Mouse (Mus musculus) lung, embryonic 15.5 days (tissue): Measurements from ENCODE around the gene Cadm4. TPM values are rescaled to one million over a fixed set of nuclear protein-coding genes. Genes with fewer than 3 reads are reported as not detected.

Experiments used
- ATAC-seq: fragments of 200-750 bp; cut with Nextera tagmentation; 2 replicates; pipeline ENCODE4 v1.8.0; 2017; ENCODE audit warnings: moderate number of reproducible peaks, borderline replicate concordance; ENCODE audit not compliant: low FRiP score, low TSS enrichment; ENCODE audit errors: extremely low read depth
- H3K27ac ChIP-seq: fragments of 300-500 bp; sonication (generic); 2 replicates; pipeline ENCODE4 v1.5.1; 2015; ENCODE audit warnings: moderate library complexity, mild to moderate bottlenecking, inconsistent platforms
- H3K27me3 ChIP-seq: fragments of 300-500 bp; sonication (generic); 2 replicates; pipeline ENCODE4 v1.6.1; 2015; ENCODE audit warnings: inconsistent platforms
- H3K36me3 ChIP-seq: fragments of 300-500 bp; sonication (generic); 2 replicates; pipeline ENCODE4 v1.6.1; 2015; ENCODE audit warnings: inconsistent platforms
- H3K4me1 ChIP-seq: fragments of 300-500 bp; sonication (generic); 2 replicates; pipeline ENCODE4 v1.6.1; 2015; ENCODE audit warnings: inconsistent platforms
- H3K4me2 ChIP-seq: fragments of 300-500 bp; sonication (generic); 2 replicates; pipeline ENCODE4 v1.6.1; 2015; ENCODE audit warnings: inconsistent platforms, mild to moderate bottlenecking, moderate library complexity
- H3K4me3 ChIP-seq: fragments of 300-500 bp; sonication (generic); 2 replicates; pipeline ENCODE4 v1.5.1; 2015; ENCODE audit warnings: mild to moderate bottlenecking, inconsistent platforms
- H3K9ac ChIP-seq: fragments of 300-500 bp; sonication (generic); 2 replicates; pipeline ENCODE4 v1.6.1; 2015; ENCODE audit warnings: inconsistent platforms
- H3K9me3 ChIP-seq: fragments of 300-500 bp; sonication (generic); 2 replicates; pipeline ENCODE4 v1.6.1; 2016; ENCODE audit warnings: inconsistent platforms
- WGBS: fragments of 180-500 bp; shearing (Covaris S2); methylation state at CpG from one replicate; pipeline ENCODE4 v1.1.7; 2015; 5-methylcytosine and 5-hydroxymethylcytosine counted together
- polyA plus RNA-seq: library from polyadenylated mRNA; unstranded; fragments of >200 nt; fragmentation: Nextera tagmentation; extraction: Ambion mirVana; gene quantifications from 2 replicates; pipeline ENCODE4 v1.2.1, GENCODE M21; 2015

Cadm4 gene
- polyA plus RNA-seq, 1 experiment from 2014 or later = 3.5 TPM

DNA sequence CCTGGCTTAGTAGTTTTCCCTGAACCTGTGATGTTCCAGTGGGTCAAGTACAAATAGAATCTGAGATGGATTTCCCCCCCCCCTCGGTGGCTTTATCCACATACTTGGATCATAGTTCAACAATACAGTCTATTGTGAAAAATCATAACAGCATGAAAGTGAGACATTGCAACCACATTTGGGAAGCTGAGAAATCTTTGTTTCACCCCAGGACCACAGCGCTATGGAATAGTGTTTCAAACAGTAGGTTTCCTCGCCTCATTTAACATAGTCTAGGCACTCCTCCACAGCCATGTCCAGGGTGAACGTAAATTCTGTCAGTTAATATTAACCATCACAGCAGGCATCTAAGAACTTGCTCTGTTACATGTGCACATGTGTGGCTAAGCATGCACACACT lies 55.3 kb downstream of the Cadm4 start:
- H3K4me1 ChIP-seq = peaks cover 4% of the 10 kb centered on the region
- peaks cover 28% of the 10 kb centered on the region for H3K36me3 ChIP-seq
- no peak overlapping the region for H3K27ac ChIP-seq
- 73% methylated on average over 4 of the region's 4 CpGs for WGBS
- no peaks in the 10 kb centered on the region for H3K27me3 ChIP-seq
- no peaks in the 10 kb centered on the region for H3K9me3 ChIP-seq
- no peak overlapping the region for H3K9ac ChIP-seq
- no peak for ATAC-seq
- H3K4me3 ChIP-seq = no peak overlapping the region
- no peak overlapping the region for H3K4me2 ChIP-seq

DNA sequence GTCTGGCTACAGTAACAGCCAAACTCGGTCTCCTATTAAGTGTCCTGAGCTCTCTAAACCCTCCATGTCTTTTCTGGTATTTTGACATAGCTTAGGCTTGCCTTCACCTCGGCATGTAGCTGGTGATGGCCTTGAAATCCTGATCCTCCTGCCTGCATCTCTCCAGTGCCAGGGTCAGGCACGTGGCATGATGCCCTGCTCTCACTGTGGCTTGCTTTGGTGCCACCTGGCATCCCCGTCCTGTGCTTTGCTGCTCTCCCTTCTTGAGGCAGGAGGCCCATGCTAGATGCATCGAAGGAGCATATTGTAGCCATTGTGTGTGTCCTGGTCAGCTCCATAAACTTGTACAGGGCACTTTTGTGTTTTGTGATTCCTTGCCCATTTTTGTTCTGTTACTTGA lies 55.8 kb downstream of the Cadm4 start:
- H3K27me3 ChIP-seq = no peaks in the 10 kb centered on the region
- H3K4me2 ChIP-seq = no peak overlapping the region
- peaks cover 28% of the 10 kb centered on the region for H3K36me3 ChIP-seq
- H3K9ac ChIP-seq = no peak overlapping the region
- WGBS = 77% methylated on average over 5 of the region's 5 CpGs
- H3K9me3 ChIP-seq = no peaks in the 10 kb centered on the region
- H3K27ac ChIP-seq = no peak overlapping the region
- no peak for ATAC-seq
- no peaks in the 10 kb centered on the region for H3K4me1 ChIP-seq
- H3K4me3 ChIP-seq = no peak overlapping the region

DNA sequence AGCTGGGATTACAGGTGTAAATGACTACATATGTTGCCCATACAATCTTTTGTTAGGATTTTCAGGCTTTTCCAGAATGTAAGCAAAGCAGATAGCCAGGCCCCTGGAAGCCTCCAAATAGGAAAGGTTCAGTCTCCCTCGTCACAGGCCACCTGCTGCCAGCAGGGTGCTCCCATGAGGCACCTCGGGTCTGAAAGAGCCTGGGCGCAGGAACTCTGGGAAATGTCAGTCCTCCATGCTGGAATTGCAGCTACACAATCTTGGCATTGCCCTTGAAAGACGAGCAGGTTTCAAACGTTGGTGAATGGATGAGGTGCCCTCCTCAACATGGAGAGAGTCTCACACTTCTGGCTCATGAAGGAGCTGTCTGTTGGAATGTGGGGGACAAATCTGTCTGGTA lies 56.3 kb downstream of the Cadm4 start:
- Histone ChIP-seq H3K4me3 (no peak overlapping the region), H3K27me3 (no peaks in the 10 kb centered on the region), H3K9me3 (no peaks in the 10 kb centered on the region), H3K9ac (no peak overlapping the region), H3K4me1 (no peaks in the 10 kb centered on the region), H3K27ac (no peak overlapping the region), H3K36me3 (peaks cover 26% of the 10 kb centered on the region), H3K4me2 (no peak overlapping the region)
- WGBS = 36% methylated on average over 5 of the region's 5 CpGs
- no peak for ATAC-seq

DNA sequence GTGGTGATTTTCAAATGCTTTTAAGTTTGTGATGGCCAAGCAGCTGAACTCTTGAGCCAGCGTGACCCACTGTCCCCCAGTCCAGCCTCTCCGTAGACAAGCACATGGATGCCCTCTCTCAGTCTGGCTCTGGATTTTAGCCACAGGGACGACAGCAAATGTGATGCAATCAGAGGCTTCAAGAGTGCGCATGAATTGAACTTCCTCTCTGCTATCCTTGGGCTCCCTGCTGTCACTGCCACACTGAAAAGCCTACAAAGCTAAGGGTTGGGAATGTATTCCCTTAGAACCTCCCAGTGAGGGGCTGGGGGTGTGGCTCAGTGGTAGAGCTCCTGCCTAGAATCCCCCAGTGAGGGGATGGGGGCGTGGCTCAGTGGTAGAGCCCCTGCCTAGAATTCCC lies 56.9 kb downstream of the Cadm4 start:
- H3K9me3 ChIP-seq = no peaks in the 10 kb centered on the region
- H3K36me3 ChIP-seq = peaks cover 21% of the 10 kb centered on the region
- H3K27ac ChIP-seq = no peak overlapping the region
- H3K4me3 ChIP-seq = no peak overlapping the region
- no peak for ATAC-seq
- 78% methylated on average over 5 of the region's 5 CpGs for WGBS
- H3K27me3 ChIP-seq = no peaks in the 10 kb centered on the region
- no peaks in the 10 kb centered on the region for H3K4me1 ChIP-seq
- no peak overlapping the region for H3K4me2 ChIP-seq
- no peak overlapping the region for H3K9ac ChIP-seq

DNA sequence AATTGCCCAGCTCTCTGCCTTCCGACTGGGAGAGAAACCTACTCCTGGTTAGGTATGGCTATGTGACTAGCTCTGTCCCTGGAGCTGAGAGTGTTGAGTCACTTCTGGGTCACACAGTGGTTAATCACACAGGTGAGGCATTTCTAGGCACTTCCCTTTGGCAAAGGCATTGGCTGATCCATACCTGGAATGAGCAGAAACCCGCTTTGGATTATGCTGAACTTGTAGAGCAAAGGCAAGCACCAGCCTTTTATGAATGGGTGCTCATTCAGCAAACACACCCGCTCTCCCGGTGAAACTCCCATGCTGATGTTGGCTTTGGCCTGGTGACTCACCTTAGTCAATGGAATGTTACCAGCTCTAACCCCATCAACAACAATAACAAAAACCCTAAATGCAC lies 57.9 kb downstream of the Cadm4 start:
- Histone ChIP-seq H3K4me1 (no peaks in the 10 kb centered on the region), H3K36me3 (peaks cover 11% of the 10 kb centered on the region), H3K4me3 (no peak overlapping the region), H3K27me3 (no peaks in the 10 kb centered on the region), H3K9ac (no peak overlapping the region), H3K27ac (no peak overlapping the region), H3K4me2 (no peak overlapping the region), H3K9me3 (no peaks in the 10 kb centered on the region)
- 89% methylated on average over 4 of the region's 4 CpGs for WGBS
- no peak for ATAC-seq

DNA sequence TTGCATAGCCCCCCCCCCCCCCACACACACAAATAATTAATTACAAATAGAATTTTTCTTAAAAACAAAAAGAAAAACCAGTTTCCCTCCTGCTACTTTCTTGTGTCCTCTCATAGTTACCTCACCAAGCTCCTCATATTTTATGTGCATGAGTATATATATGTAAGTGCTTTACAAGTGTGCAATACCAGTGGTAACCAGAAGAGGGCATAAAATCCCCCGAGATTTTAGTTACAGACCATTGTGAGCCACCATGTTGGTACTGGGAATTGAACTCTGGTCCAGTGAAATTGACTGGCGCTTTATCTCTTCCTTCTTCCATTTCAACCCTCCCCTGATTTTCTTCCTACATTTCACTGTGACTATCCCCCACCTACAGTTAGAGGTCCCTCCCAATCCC lies 62.7 kb downstream of the Cadm4 start:
- H3K4me2 ChIP-seq = no peak overlapping the region
- H3K27ac ChIP-seq = no peak overlapping the region
- ATAC-seq = no peak
- no peaks in the 10 kb centered on the region for H3K27me3 ChIP-seq
- no peak overlapping the region for H3K4me3 ChIP-seq
- H3K9ac ChIP-seq = no peak overlapping the region
- 76% methylated on average over 2 of the region's 2 CpGs for WGBS
- peaks cover 11% of the 10 kb centered on the region for H3K36me3 ChIP-seq
- H3K4me1 ChIP-seq = peaks cover 18% of the 10 kb centered on the region
- H3K9me3 ChIP-seq = no peaks in the 10 kb centered on the region

DNA sequence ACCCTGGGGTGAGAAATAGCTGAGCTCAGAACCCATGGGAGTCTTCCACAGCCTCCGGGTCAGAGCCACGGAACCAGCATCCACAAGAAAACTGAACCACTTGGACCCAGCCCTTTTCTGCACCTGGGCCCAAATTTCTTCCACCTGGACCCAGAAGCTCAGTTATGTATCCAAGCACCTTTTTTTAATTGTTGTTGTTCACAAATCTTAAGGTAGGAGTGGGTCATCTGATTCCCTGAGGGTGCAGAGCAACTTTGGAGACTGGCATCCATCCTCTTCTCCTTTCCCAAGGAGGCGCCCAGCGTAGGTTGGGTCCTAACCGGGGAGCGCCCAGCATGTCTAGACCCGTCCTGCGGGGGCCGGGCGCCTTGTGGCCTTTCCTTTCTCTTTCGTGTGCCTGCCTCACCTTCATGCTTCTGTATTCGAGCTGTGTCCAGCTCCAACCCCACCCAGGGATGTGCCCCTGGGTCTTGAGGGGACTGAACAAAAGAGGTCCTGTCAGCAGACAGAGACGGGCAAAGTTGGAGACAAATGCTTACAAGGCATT lies 64.3 kb downstream of the Cadm4 start, which contains the start of the genes Pinlyp and Xrcc1:
Gene Pinlyp (minus strand): TSS at position 51 of the 547 bp plus-strand sequence.
Gene Xrcc1 (plus strand): TSS at position 222 of the 547 bp plus-strand sequence.
- WGBS = 32% methylated on average over 13 of the region's 13 CpGs
- no peak for ATAC-seq
- Histone ChIP-seq H3K4me1 (peaks cover 18% of the 10 kb centered on the region), H3K36me3 (peaks cover 24% of the 10 kb centered on the region), H3K9ac (peak within 1 kb of the TSS; percentile 67), H3K9me3 (no peaks in the 10 kb centered on the region), H3K27me3 (no peaks in the 10 kb centered on the region), H3K4me2 (peak within 1 kb of the TSS; percentile 60), H3K27ac (peak within 1 kb of the TSS; percentile 75), H3K4me3 (peak within 1 kb of the TSS; percentile 75)

DNA sequence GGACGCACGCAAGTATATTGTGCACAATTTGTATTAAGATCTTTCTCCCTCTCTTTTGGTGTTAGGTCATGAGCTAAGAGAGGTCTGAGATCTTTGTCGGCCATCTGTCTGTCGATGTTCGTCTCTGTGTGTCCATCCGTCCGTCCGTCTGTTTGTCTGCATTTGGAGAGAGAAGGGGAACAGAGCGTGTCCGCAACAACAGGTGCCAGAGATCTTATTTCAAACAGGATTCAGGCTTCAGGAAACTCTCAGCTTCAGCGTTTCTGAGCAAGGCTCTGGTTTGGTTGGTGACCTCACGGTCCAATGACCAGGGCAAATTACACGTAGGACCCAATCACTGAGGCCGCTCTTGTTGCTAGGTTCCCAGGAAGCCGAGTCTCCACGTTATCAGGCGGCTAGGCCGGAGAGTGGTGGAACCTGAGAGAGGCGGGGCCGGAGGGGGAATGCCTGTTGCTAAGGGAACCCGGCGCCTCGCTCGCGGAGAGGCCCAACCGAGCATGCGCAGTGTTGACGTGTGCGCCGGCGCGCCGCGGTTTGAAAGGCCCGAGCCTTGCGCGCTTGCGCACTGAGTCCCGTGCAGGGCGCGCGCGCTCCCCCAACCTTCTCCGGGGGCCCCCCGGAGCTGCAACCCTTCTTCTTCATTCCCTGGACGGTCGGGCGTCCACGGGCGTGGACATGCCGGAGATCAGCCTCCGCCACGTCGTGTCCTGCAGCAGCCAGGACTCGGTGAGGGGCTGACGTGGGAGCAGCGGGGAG lies 65.0 kb downstream of the Cadm4 start:
- Histone ChIP-seq H3K4me3 (peak overlapping the region; percentile 75), H3K27ac (peak overlapping the region; percentile 75), H3K27me3 (no peaks in the 10 kb centered on the region), H3K9me3 (no peaks in the 10 kb centered on the region), H3K4me1 (peaks cover 18% of the 10 kb centered on the region), H3K4me2 (peak overlapping the region; percentile 60), H3K9ac (peak overlapping the region; percentile 67), H3K36me3 (peaks cover 24% of the 10 kb centered on the region)
- ATAC-seq = peak; percentile 99
- WGBS = 3% methylated on average over 57 of the region's 57 CpGs

DNA sequence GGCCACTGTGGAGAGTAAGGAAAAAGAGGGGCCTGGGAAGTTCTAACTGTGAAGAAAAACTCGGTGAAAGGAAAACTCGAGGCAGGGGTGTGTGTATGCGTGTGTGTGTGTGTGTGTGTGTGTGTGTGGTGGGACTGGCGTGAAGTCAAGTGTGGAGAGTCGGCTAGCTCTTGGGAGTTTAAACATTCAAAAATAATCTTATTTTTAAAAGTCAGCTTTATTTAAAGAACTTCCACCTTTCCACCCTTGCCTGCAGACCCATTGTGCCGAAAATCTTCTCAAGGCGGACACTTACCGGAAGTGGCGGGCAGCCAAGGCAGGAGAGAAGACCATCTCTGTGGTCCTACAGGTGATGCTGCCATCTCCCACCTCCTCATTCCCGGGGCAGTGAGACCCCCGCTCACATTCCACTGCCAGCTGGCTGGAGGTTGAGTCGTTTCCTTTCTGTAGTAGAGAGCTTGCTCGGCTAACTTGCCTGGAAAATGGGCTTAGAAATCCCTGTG lies 65.8 kb downstream of the Cadm4 start:
- 12% methylated on average over 13 of the region's 13 CpGs for WGBS
- peak overlapping the region; percentile 47; the same call in 1 of the 2 replicates for H3K27ac ChIP-seq
- no peak for ATAC-seq

DNA sequence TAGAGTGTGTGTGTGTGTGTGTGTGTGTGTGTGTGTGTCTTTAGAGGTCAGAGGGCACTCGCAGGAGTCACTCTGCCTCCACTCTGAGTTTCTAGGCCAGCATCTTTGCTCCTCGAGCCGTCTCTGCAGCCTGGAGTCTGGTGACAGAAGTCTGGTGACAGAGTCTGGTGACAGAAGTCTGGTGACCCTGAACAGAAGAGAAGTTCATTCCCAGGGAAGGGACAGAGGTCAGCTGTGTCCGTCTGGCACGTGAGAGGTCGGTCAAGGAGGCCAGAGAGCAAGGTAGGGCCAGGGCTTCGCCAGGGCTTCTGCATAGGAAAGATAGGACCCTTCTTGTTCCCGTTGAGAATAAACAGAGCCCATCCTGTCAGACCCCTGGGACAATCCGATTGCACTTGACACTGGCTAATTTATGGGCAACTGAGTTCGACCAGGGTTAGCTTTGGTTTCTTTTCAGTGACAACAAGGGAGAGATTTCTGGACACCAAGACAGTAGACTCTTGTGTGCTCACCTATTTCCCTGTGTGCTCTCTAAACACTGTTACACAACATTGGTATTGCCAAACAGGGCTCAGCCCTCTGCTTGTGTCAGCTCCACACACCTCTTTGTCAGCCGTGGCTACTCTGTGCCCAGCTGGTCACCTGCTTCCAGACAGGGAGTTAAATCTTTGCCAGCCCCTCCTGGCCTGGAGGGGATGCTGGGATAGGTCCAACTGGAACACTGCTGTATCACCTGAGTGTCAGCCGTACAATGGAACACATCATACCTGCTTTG lies 70.3 kb downstream of the Cadm4 start:
- Histone ChIP-seq H3K9ac (no peak overlapping the region), H3K4me2 (no peak overlapping the region), H3K27me3 (no peaks in the 10 kb centered on the region), H3K4me3 (no peak overlapping the region), H3K9me3 (no peaks in the 10 kb centered on the region), H3K4me1 (peaks cover 8% of the 10 kb centered on the region), H3K36me3 (peaks cover 58% of the 10 kb centered on the region), H3K27ac (no peak overlapping the region)
- ATAC-seq = no peak
- WGBS = 85% methylated on average over 12 of the region's 12 CpGs

More for the DNA sequence above, 65.8 kb downstream of the Cadm4 start:
- no peaks in the 10 kb centered on the region for H3K9me3 ChIP-seq
- peak overlapping the region; percentile 75 for H3K4me3 ChIP-seq
- no peaks in the 10 kb centered on the region for H3K27me3 ChIP-seq
- H3K4me2 ChIP-seq = peak overlapping the region; percentile 60
- H3K36me3 ChIP-seq = peaks cover 32% of the 10 kb centered on the region
- H3K4me1 ChIP-seq = peaks cover 18% of the 10 kb centered on the region
- peak overlapping the region; percentile 67 for H3K9ac ChIP-seq
